Mouse (Mus musculus) small intestine, adult 2 months (tissue): Measurements from ENCODE around the gene Ralgapa1. TPM values are rescaled to one million over a fixed set of nuclear protein-coding genes. Genes with fewer than 3 reads are reported as not detected.
A peak's percentile ranks its signal among the peaks of the same experiment; 100 is the strongest.

Experiments
- H3K27ac ChIP-seq: fragments of 200-500 bp; 2 replicates; pipeline ENCODE4 v1.5.1; 2012; ENCODE audit warnings: low read depth, low read length, control low read depth, inconsistent platforms; ENCODE audit not compliant: insufficient read depth
- H3K27me3 ChIP-seq: fragments of 200-500 bp; 2 replicates; pipeline ENCODE4 v1.6.1; 2012; ENCODE audit warnings: mild to moderate bottlenecking, moderate library complexity, low read length, inconsistent platforms; ENCODE audit not compliant: control insufficient read depth, insufficient read depth
- H3K36me3 ChIP-seq: fragments of 200-500 bp; 2 replicates; pipeline ENCODE4 v1.6.1; 2012; ENCODE audit warnings: mild to moderate bottlenecking, low read length, control low read depth, inconsistent platforms; ENCODE audit not compliant: control insufficient read depth, insufficient read depth
- H3K4me1 ChIP-seq: fragments of 200-500 bp; 2 replicates; pipeline ENCODE4 v1.6.1; 2012; ENCODE audit warnings: low read length, inconsistent platforms, mixed read lengths; ENCODE audit not compliant: control insufficient read depth, insufficient read depth, insufficient read length
- H3K4me3 ChIP-seq: fragments of 200-500 bp; 2 replicates; pipeline ENCODE4 v1.5.1; 2012; ENCODE audit warnings: low read depth, mild to moderate bottlenecking, control low read depth, inconsistent platforms, low read length, moderate library complexity
- CTCF ChIP-seq: fragments of 200-500 bp; IDR thresholded peaks from 2 replicates; pipeline ENCODE4 v1.5.1; 2012; ENCODE audit warnings: low read depth, mild to moderate bottlenecking, control low read depth, inconsistent platforms, low read length, moderate library complexity, mixed read lengths; ENCODE audit not compliant: insufficient replicate concordance, insufficient read length; ENCODE audit errors: extremely low read depth
- POLR2A ChIP-seq: fragments of 200-500 bp; IDR thresholded peaks from 2 replicates; pipeline ENCODE4 v1.6.1; 2012; ENCODE audit warnings: low read depth, mild to moderate bottlenecking, control low read depth, inconsistent platforms, low read length, moderate library complexity
- WGBS: fragments of 180-500 bp; shearing (Covaris S2); methylation state at CpG from one replicate; pipeline ENCODE4 v1.1.7; 2018; 5-methylcytosine and 5-hydroxymethylcytosine counted together
- polyA plus RNA-seq: library from polyadenylated mRNA; depleted of rRNA; stranded (reverse); fragments of >200 nt; gene quantifications from 2 replicates; pipeline ENCODE4 v1.2.3, GENCODE M21; 2012

Ralgapa1 gene
- polyA plus RNA-seq, 1 experiment: 8.4 TPM

DNA sequence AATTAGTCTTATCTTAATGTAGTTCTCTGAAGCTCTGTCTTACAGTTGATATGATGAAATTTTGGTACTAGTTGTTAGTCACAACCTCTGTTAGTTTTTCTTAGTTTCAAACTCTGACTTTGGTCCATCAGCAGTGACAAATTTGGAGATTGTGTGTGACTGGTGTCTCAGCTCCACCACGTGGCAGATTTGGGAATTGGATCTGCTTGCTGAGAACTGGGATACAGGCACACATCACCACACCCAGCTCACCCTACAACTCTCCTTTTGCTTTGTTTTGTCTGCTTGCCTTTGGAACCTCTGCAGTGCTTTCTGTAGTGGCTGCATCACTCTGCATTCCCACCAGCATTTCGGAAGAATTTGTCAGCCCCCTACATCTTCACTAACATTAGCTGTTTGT, 10.1 kb upstream of the Ralgapa1 start:
- no peak overlapping the region for H3K27ac ChIP-seq
- H3K27me3 ChIP-seq: no peaks in the 10 kb centered on the region
- no peaks in the 10 kb centered on the region for H3K4me1 ChIP-seq
- 23% methylated on average over 2 of the region's 2 CpGs for WGBS
- H3K36me3 ChIP-seq: no peaks in the 10 kb centered on the region
- no peak overlapping the region for H3K4me3 ChIP-seq
- TF ChIP-seq CTCF (peak; percentile 52; the same call in 1 of the 2 replicates), POLR2A (no peak)

DNA sequence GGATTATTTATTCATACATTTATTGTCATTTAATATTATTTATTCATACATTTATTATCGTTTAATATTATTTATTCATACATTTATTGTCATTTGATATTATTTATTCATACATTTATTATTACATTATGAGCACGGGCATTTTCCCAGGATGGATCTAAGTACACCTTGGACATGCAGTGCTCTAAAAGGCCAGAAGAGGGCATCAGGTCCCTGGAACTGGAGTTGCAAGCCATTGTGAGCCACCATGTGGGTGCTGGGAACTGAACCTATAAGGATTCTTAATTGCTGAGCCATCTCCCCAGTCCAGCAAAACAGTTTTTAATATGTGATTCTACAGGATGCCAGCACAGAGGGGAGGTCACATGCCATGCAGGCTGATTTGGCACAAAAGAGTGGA, 4.6 kb upstream of the Ralgapa1 start:
- Histone ChIP-seq H3K27ac (no peak overlapping the region), H3K36me3 (no peaks in the 10 kb centered on the region), H3K27me3 (no peaks in the 10 kb centered on the region), H3K4me1 (no peaks in the 10 kb centered on the region), H3K4me3 (no peak overlapping the region)
- 71% methylated on average over 2 of the region's 2 CpGs for WGBS
- peak; percentile 18; the same call in 1 of the 2 replicates for TF ChIP-seq CTCF
- no peak for TF ChIP-seq POLR2A

DNA sequence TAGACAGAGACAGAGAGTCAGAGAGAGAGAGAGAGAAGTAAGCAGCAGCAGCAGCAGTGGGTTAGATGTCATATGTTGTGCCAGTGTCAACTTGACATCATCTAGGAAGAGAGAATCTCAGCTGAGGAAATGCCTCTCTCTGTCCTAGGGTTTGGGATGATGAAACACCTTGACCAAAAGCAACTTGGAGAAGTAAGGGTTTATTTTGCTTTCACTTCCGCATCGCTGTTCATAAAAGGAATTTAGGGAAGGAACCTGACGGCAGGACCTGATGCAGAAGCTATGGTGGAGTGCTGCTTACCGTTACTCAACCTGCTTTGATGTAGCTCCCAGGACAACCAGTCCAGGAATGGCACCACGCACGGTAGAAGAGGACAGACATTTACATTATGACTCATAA, 3.1 kb upstream of the Ralgapa1 start:
- Histone ChIP-seq H3K27ac (no peak overlapping the region), H3K4me1 (no peaks in the 10 kb centered on the region), H3K4me3 (no peak overlapping the region), H3K36me3 (no peaks in the 10 kb centered on the region), H3K27me3 (no peaks in the 10 kb centered on the region)
- TF ChIP-seq POLR2A (no peak), CTCF (no peak)
- 75% methylated on average over 6 of the region's 6 CpGs for WGBS

DNA sequence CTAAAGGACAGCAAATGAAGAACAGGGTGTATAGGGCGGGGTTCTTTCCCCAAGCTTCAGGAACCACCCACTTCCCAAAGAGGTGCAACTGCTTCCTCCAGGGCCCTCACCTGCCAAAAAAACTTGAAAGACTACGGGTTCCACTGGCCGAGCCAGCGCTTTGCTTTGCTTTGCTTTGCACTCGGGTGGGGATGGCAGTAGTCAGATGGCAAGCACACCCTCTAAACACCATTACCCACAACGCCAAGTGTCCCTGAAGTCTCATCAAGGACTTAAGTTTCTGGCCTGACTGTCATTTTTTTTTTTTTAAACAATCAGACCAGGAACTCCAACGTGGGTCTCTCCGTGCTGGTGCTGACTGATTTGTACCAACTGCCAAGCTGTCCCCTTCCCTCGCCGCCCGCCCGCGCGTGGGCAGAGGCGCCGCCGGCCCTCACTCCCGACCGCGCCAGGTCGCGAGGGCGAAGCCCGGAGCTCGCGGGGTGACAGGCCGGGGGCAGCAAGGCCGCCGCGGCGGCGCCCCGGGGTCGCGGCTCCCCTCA, 777 bp downstream of the Ralgapa1 start:
- Histone ChIP-seq H3K4me1 (no peaks in the 10 kb centered on the region), H3K36me3 (no peaks in the 10 kb centered on the region), H3K27me3 (no peaks in the 10 kb centered on the region), H3K27ac (peak overlapping the region; percentile 65), H3K4me3 (peak overlapping the region; percentile 95)
- TF ChIP-seq POLR2A: 0 out of 2 replicates have a peak, but pooled peaks have one; percentile 19
- no peak; the same call in 1 of the 2 replicates for TF ChIP-seq CTCF
- under 1% methylated on average over 35 of the region's 35 CpGs for WGBS

DNA sequence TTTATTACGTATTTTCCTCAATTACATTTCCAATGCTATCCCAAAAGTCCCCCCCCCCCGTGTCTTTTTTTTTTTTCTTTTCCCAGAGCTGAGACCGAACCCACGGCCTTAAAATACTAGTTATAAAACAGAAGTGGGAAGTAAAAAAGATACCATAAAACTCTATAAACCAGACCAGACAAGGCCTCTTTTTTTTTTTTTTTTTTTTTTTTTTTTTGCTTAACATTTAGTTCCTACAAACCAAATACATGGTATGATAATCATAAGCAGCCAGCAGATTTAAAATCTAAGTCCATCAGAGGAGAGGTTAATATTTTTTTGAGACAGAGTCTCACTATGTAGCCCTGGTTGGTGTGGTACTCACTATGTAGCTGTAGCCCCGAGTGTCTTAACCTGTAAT, 4.5 kb downstream of the Ralgapa1 start:
- Histone ChIP-seq H3K27ac (no peak overlapping the region), H3K4me3 (no peak overlapping the region), H3K4me1 (no peaks in the 10 kb centered on the region), H3K36me3 (no peaks in the 10 kb centered on the region), H3K27me3 (no peaks in the 10 kb centered on the region)
- TF ChIP-seq CTCF (no peak), POLR2A (no peak)
- 77% methylated on average over 5 of the region's 5 CpGs for WGBS

DNA sequence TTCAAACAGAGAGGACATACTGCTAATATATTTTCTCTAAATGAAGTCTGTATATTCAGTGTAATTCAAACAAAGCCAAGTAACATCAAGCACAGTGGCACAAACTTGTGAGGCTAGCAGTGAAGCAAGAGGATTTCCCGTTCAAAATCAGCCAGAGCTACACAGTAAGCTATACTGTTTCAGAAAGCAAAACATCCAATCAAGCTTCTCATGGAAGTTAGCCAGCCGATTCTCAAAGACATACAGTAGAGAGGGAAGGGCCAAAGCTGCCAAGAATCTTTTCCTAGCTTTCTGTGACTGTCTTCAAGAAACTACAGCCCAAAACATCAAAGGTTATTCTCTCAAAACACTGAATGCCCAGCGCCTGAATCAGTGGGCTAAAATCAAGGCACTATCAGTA, 15.9 kb downstream of the Ralgapa1 start:
- Histone ChIP-seq H3K4me3 (no peak overlapping the region), H3K4me1 (no peaks in the 10 kb centered on the region; the same call in 1 of the 2 replicates), H3K27ac (no peak overlapping the region), H3K27me3 (no peaks in the 10 kb centered on the region), H3K36me3 (no peaks in the 10 kb centered on the region)
- WGBS: 59% methylated on average over 3 of the region's 3 CpGs
- TF ChIP-seq POLR2A: no peak
- TF ChIP-seq CTCF: no peak

DNA sequence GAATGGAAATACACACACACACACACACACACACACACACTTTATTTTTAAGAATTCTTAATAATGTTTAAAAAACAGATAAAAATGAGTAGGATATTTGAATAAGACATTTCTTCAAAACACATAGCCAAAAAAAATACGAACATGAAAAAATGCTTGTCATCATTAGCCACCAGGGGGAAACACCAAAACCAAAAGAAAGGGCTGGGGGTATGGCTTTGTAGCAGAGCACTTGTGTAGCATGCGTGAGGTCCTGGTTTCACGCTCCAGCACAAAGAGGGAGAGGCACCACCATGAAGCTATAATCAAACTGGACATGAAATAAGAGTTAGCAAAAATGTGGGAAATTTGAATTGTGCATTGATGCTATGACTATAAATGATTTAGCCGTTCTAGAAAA, 19.8 kb downstream of the Ralgapa1 start:
- 88% methylated on average over 4 of the region's 4 CpGs for WGBS
- no peaks in the 10 kb centered on the region for H3K27me3 ChIP-seq
- TF ChIP-seq POLR2A: no peak
- no peak for TF ChIP-seq CTCF
- no peak overlapping the region for H3K27ac ChIP-seq
- H3K4me3 ChIP-seq: no peak overlapping the region
- no peaks in the 10 kb centered on the region for H3K36me3 ChIP-seq
- H3K4me1 ChIP-seq: no peaks in the 10 kb centered on the region
